Mouse (Mus musculus) embryonic fibroblast, embryonic 13.5 days (primary cell): ENCODE measurements around the gene Gm20388.

Source experiments
- CTCF ChIP-seq: IDR thresholded peaks from 2 replicates; pipeline ENCODE4 v1.5.1; 2011; ENCODE audit warnings: mild to moderate bottlenecking, control low read depth, low read length, moderate library complexity, borderline replicate concordance; ENCODE audit not compliant: insufficient read depth
- POLR2A ChIP-seq: IDR thresholded peaks from 2 replicates; pipeline ENCODE4 v1.6.1; 2011; ENCODE audit warnings: low read depth, mild to moderate bottlenecking, control low read depth, low read length, moderate library complexity

- TF ChIP-seq CTCF (no peak), POLR2A (no peak)
Measured at GRCm38 (mm10) chr8:122674999-122675398, 2764.4 kb downstream of the Gm20388 start.
